Mouse (Mus musculus) lung, adult 2 months (tissue): Measurements from ENCODE around the gene Nhlrc4. TPM values are rescaled to one million over a fixed set of nuclear protein-coding genes. Genes with fewer than 3 reads are reported as not detected.

Source experiments
- DNase-seq: peaks from one replicate; pipeline ENCODE4 v3.0.0; 2022
- H3K4me1 ChIP-seq: fragments of 200-500 bp; 2 replicates; pipeline ENCODE4 v1.6.1; 2011; ENCODE audit warnings: low read length; ENCODE audit not compliant: control insufficient read depth, insufficient read depth
- H3K4me3 ChIP-seq: fragments of 200-500 bp; replicated peaks from 2 replicates; pipeline ENCODE3; 2011; ENCODE audit warnings: low read depth, mild to moderate bottlenecking, control low read depth, low read length; ENCODE audit errors: extremely low read depth
- CTCF ChIP-seq: fragments of 200-500 bp; IDR thresholded peaks from 2 replicates; pipeline ENCODE4 v1.5.1; 2011; ENCODE audit warnings: mild to moderate bottlenecking, low read length, control low read depth; ENCODE audit not compliant: insufficient read depth
- POLR2A ChIP-seq: fragments of 200-500 bp; IDR thresholded peaks from 2 replicates; pipeline ENCODE4 v1.6.1; 2011; ENCODE audit warnings: low read depth, mild to moderate bottlenecking, control low read depth, low read length, borderline replicate concordance; ENCODE audit errors: extremely low read depth
- WGBS: fragments of 180-500 bp; shearing (Covaris S2); methylation state at CpG from one replicate; pipeline ENCODE4 v1.1.7; 2018; 5-methylcytosine and 5-hydroxymethylcytosine counted together
- polyA plus RNA-seq: library from polyadenylated mRNA; depleted of rRNA; stranded (reverse); fragments of >200 nt; gene quantifications from 2 replicates; pipeline ENCODE4 v1.2.3, GENCODE M21; 2012

The Nhlrc4 gene
- polyA plus RNA-seq, 1 experiment = 37.5 TPM

DNA sequence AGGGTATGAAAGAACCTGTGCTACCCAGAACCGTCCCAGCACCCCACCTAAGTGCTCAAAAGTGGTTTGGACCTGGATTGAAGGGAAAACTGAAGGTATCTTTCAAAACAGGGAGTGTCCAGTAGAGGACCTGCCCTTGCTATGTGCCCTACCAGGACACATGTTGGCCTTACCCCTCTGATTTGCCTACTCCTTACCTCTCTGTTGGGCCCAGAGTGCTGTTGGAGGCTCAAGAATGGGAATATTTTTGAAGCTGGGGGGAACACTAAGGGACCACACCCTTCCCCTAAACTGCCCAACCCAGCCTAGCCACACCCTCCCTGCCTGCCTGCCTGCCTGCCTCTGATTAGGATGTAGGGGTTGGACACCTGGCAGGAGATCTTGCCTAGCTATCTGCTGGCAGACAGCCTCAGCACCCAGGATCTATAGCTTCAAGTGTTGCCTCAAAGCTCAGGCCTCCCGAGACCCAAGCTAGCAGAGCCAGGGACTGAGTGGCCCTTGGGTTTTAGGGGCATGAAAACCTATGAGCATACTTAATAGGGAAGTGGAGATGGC lies 2.1 kb downstream of the Nhlrc4 start:
- H3K4me1 ChIP-seq = no peaks in the 10 kb centered on the region
- H3K4me3 ChIP-seq = no peak overlapping the region
- DNase-seq = no peak
- WGBS = 69% methylated on average over 2 of the region's 2 CpGs
- TF ChIP-seq CTCF = no peak
- TF ChIP-seq POLR2A = no peak

DNA sequence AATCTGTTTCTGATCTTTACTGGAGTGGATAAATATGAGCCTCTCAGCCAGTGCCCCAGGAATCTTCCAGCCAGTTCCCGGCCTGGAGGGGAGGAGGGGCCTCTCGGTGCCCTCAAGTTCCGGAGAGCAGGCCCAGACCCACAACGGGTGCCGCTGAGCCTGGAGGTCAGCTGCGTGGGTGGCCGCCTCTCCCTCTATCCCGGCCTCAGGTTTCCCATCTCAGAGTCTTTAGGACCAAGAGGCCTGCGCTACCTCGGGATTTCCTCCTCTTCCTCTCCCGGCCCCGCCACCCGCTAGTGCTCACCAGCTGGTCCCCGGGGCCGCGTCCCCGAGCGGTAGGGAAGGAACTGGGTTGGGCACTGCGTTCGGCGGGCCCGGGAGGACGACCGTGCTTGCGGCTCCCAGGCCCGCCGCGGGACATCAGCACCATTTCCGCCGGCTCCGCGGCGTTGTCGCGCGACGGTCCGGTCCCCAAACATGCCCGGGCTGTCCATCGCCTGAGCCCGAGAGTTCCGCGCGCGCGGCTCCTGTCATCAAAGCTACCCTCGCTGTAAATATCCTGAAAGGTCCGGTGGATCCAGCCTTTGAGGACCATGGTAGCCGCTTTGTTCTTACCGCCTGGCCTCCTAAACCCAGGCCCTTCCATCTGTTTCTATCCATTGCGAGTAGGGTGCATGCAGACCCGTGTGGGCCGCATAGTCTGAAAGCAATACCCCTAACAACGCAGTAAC lies 3.1 kb downstream of the Nhlrc4 start:
- peak; percentile 79 for DNase-seq
- TF ChIP-seq CTCF (no peak), POLR2A (peak; percentile 46; the same call in 1 of the 2 replicates)
- WGBS = 3% methylated on average over 54 of the region's 54 CpGs

DNA sequence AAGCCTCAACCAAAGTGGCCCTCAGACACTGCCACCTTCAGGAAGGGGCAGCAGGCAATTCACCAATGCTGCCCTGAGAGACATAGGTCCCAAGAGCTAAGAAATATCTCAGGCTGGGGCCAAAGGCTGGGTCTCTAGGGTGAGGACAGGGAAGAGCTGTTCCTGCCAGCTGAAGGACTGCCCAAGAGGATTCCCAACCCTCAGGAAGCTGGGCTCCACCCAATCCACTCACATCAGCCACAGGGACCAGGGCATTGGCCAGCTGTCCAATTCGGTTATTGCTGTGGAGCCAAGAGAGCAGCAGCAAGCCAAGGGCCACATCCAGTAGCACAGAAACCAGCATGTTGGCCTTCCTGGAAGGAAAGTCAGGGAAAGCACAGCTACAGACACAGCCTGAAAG lies 10.2 kb downstream of the Nhlrc4 start:
- no peak for DNase-seq
- no peak overlapping the region for H3K4me3 ChIP-seq
- TF ChIP-seq CTCF = no peak
- TF ChIP-seq POLR2A = no peak
- 77% methylated on average over 1 of the region's 1 CpGs for WGBS
- no peaks in the 10 kb centered on the region for H3K4me1 ChIP-seq

More for the DNA sequence above, 3.1 kb downstream of the Nhlrc4 start:
- Histone ChIP-seq H3K4me1 (no peaks in the 10 kb centered on the region), H3K4me3 (peak overlapping the region; percentile 96)

DNA sequence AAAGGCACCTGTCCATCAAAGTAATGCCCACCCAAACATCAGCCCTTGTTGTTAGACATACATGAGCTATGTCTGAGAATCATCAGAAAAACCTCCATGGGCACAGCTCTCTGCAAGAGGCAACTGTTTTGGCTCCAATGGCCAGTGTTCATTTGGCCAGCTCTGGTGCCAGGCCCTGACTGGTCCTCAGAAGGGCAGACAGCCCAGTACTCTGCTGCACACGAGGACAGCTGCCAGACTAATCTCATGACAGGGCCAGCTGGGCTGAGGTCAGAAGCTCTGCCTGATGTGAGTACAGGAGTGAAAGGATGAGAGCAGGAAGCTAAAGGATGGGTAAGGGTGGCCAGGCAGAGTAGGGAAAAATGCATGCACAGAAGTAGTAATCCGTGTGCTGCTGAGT lies 19.4 kb downstream of the Nhlrc4 start:
- TF ChIP-seq POLR2A (no peak), CTCF (no peak)
- 78% methylated on average over 2 of the region's 2 CpGs for WGBS
- no peak for DNase-seq
- Histone ChIP-seq H3K4me3 (no peak overlapping the region), H3K4me1 (no peaks in the 10 kb centered on the region)

DNA sequence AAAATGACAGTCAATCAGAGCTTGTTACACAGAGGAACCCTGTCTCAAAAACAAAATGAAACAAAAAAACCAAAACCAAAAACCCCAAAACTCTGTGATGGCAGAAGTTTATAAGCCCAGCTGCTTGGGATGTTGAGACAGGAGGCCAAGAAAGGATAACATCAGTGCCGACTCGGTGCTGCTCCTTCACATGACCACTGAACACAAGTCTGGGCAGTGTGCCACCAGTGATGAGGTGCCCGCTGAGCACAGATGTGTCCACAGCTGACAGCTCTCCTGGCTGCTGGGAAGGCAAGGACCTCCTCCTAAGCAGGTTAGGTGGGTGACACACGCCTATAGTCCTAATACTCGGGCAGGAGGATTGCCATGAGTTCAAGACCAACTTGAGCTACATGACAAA lies 22.6 kb downstream of the Nhlrc4 start:
- Histone ChIP-seq H3K4me3 (no peak overlapping the region), H3K4me1 (peaks cover 15% of the 10 kb centered on the region)
- TF ChIP-seq CTCF (no peak), POLR2A (no peak)
- DNase-seq = no peak
- 60% methylated on average over 5 of the region's 5 CpGs for WGBS

DNA sequence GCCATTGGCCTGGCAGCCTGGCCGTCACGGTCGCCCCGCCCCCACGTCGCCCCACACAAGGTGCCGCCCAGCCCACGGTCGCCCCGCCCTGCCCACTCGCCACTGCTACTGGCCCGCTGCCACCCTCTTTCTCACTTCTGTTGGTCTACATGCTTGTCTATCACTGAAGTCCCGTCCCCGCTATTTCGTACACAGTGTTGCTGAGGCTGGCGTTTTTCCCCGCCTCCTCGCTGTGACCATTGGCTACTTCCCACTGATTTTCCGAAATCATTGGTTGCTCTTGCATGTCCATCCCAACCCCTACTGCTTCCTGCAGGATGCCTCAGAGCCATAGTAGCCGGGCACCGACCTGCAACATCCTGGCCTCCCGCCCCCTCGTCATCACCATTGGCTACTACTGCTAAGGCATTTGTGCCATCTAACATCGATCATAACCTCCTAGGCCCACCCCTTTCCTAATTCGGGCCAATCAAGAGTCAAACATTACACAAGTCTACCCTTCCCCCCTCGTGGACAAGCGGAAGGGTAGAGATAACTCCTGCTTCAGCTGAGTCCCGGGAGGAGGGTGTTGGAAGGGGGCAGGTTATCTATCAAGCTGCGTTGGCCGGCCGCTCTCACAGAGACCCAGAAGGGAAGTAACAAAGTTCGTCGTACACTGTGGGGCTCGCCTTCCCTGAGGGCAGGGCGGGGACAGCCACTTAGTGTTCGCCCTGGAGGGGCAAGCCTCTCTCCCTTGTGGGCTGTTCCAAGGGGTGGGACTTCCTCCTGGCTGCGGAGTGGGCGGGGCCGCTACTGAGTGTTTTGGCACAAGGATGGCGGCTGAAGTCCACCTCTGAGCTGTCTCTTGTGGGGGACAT lies 24.7 kb downstream of the Nhlrc4 start:
- TF ChIP-seq CTCF (no peak), POLR2A (peak; percentile 89)
- under 1% methylated on average over 35 of the region's 40 CpGs for WGBS
- peak overlapping the region; percentile 79 for H3K4me3 ChIP-seq
- peak; percentile 100 for DNase-seq
- H3K4me1 ChIP-seq = peaks cover 17% of the 10 kb centered on the region

DNA sequence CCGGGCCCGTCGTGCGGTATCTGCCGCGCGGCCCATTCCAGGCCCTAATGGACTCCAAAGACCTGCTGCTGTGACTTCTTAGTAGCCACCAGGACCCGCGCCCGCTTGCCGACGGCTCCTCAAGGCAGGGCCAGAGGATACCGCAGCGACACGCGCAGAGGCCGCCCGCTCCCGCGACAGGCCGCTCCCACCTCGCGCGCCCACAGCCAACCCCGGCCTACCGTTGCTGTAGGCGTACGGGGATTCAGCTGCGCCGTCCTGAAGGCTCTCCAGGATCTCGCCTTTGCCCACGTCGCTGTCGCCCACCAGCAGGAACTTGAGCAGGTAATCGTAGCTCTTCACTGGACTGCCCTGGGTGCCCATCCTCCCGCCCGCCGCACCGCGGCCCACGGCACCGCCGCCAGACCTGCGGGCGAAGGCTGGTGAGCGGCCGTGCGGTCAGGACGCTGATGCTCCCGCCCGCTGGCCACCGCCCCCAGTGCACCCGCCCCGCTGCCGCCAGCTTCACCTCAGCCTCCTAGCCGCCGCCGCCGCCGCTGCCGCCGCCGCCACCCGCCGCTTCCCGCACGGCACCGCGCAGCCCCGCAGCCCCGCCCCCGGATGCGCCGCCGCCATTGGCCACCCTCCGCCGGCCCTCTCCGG lies 25.5 kb downstream of the Nhlrc4 start, which contains the start of gene Rab40c:
TSS of gene Rab40c (minus strand) at position 584 of the 642 bp plus-strand sequence.
- H3K4me1 ChIP-seq = peaks cover 17% of the 10 kb centered on the region
- WGBS = under 1% methylated on average over 70 of the region's 78 CpGs
- no peak for TF ChIP-seq POLR2A
- TF ChIP-seq CTCF = no peak
- DNase-seq = no peak
- peak within 1 kb of the TSS; percentile 99 for H3K4me3 ChIP-seq

DNA sequence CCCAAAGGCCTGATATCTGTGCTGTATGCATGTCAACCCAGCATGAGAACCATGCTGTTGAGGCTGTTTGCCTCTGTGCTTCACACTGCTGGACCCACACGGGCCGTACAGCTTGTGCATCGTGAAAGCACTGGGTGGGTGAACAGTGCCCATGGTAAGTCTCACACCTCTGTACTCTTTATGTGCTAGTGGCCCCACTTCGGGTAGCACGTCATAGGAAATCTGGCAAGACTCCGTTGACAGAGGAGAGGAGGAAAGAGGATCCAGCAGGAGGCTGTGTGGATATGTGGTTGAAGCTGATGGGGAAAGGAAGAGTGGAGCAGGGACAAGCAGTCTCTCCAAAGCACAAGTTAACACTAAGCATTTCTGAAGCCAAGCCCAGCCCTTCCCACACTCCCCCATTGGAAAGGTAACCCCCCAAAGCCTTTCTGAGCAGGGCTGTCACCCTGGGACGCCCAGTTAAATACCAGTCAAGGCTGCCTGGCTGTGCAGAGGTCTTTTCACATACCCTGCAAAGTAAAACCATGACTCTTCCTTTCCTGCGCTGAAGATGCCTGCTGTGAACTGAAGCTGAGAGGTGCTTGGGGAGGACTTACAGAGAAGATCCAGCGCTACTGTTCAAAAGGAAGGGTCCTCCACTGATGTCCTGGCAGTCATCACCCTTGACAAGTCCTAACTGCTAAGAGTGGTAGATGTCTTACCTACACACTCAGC lies 26.6 kb downstream of the Nhlrc4 start:
- TF ChIP-seq POLR2A (no peak), CTCF (no peak)
- H3K4me1 ChIP-seq = peaks cover 26% of the 10 kb centered on the region
- no peak for DNase-seq
- H3K4me3 ChIP-seq = peak overlapping the region; percentile 99
- 73% methylated on average over 9 of the region's 9 CpGs for WGBS
